Mouse (Mus musculus) kidney, adult 9 months (tissue): ENCODE results near the gene Olfr1505.

Experiments
- DNase-seq: peaks from one replicate; pipeline ENCODE4 v3.0.0; 2022

The Olfr1505 gene

GRCm38 (mm10) chr19:13913230-13913629 is at the start of gene Olfr1505:
TSS of gene Olfr1505 (plus strand) at chr19:13913530.
- DNase-seq = no peak

GRCm38 (mm10) chr19:13897828-13898227 is 15.5 kb upstream of the Olfr1505 start, which contains the start of gene Olfr1504:
TSS of gene Olfr1504 (minus strand) at chr19:13897928.
- DNase-seq = no peak
